Mouse (Mus musculus) erythroblast, embryonic 14.5 days (primary cell): ENCODE measurements around the gene Atp1a3.

Experiments used
- GATA1 ChIP-seq: IDR thresholded peaks from 2 replicates; pipeline ENCODE4 v1.6.1; 2012; ENCODE audit warnings: low read length, inconsistent platforms, mixed read lengths
- TAL1 ChIP-seq: IDR thresholded peaks from 3 replicates; pipeline ENCODE4 v1.6.1; 2012; ENCODE audit warnings: low read length, inconsistent platforms, mixed read lengths

GRCm38 (mm10) chr7:24955226-24955625 is 50.5 kb downstream of the Atp1a3 start:
- TF ChIP-seq GATA1 (no peak), TAL1 (no peak)
